Mouse (Mus musculus) brain, adult 2 months (tissue): ENCODE results near the gene Tmem223.

Source experiments
- DNase-seq: peaks from one replicate; pipeline ENCODE4 v3.0.0; 2011; ENCODE audit warnings: low read depth, low spot score

The Tmem223 gene

GRCm38 (mm10) chr19:8803204-8803780, 32.5 kb downstream of the Tmem223 start:
- DNase-seq: peak; percentile 48

- DNase-seq: no peak
These were observed 33.3 kb downstream of the Tmem223 start for GRCm38 (mm10) chr19:8803879-8804660.

GRCm38 (mm10) chr19:8806810-8807209, 36.0 kb downstream of the Tmem223 start:
- DNase-seq: no peak

GRCm38 (mm10) chr19:8815812-8816211, 45.0 kb downstream of the Tmem223 start:
- DNase-seq: peak; percentile 54

- DNase-seq: no peak
These were observed 46.2 kb downstream of the Tmem223 start for GRCm38 (mm10) chr19:8817001-8817400.

GRCm38 (mm10) chr19:8818301-8818798, 47.6 kb downstream of the Tmem223 start:
- no peak for DNase-seq

GRCm38 (mm10) chr19:8818801-8819595, 48.2 kb downstream of the Tmem223 start, which contains the start of gene Ttc9c:
Gene Ttc9c (minus strand): TSS chr19:8819333.
- DNase-seq: peak; percentile 100

- DNase-seq: peak; percentile 100
These were observed 49.0 kb downstream of the Tmem223 start, which contains the start of gene Hnrnpul2 for GRCm38 (mm10) chr19:8819596-8820423. Gene Hnrnpul2 (plus strand): TSS chr19:8820010.

- DNase-seq: no peak
These were observed 49.7 kb downstream of the Tmem223 start for GRCm38 (mm10) chr19:8820424-8820956.

GRCm38 (mm10) chr19:8821146-8821545, 50.4 kb downstream of the Tmem223 start:
- DNase-seq: no peak
